Mouse (Mus musculus): ENCODE results near the gene Clybl. TPM values are rescaled to one million over a fixed set of nuclear protein-coding genes. Genes with fewer than 3 reads are reported as not detected.
A peak's percentile ranks its signal among the peaks of the same experiment; 100 is the strongest.

Clybl gene
- polyA plus RNA-seq, 1 experiment from 2014 or later, result 27.9 TPM

DNA sequence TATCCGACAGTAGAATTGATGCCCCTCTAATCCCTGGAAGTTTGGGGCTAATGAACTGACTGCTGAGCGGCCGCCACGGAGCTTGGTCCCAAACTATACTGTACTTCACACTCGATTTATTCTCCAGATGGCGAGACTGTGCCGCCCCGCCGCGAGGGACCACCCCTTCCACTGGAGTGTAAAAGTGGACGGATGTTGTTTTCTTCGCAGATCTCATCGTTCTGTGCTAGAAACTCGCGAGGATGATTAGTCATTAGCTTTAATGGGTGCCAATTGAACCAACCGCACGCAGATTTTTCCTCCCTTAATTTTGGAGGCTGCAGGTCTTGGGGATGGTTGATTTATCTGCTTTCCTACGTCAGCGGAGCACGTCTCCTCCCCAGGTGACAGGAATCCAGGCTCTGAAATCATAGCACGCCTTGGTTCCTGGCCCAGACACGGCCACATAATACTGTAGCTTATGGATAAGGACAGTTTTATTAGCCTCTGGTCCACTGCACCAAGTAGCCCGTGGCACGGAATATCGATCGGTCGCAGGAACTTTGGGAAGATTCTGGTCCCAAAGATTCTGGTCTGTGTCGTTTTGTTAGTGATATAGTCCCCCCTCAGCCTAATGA lies 185.9 kb downstream of the Clybl start:
- no peak overlapping the region for H3K4me3 ChIP-seq (ENCODE audit: low read depth, low read length)
- H3K4me1 ChIP-seq (ENCODE audit: control insufficient read depth, insufficient read depth, low read length), result peaks cover 10% of the 10 kb centered on the region
- DNase-seq (ENCODE audit: low spot score), result no peak
- no peak overlapping the region for H3K27ac ChIP-seq (replicated peaks; ENCODE audit: low read depth, low read length)
- no peak overlapping the region for H3K4me2 ChIP-seq (ENCODE audit: low read depth, severe bottlenecking)
- ATAC-seq (ENCODE audit: insufficient number of reproducible peaks, low FRiP score, low TSS enrichment, low read depth), result no peak
- H3K27me3 ChIP-seq (ENCODE audit: control insufficient read depth, insufficient read depth, low read length), result no peaks in the 10 kb centered on the region; the same call in 1 of the 2 replicates
- no peak overlapping the region for H3K9ac ChIP-seq (ENCODE audit: low read length)
- H3K9me3 ChIP-seq (ENCODE audit: control insufficient read depth, low read length), result no peaks in the 10 kb centered on the region
- no peaks in the 10 kb centered on the region for H3K36me3 ChIP-seq (ENCODE audit: control insufficient read depth, insufficient read depth, low read length)
- WGBS, result 70% methylated on average over 28 of the region's 28 CpGs

DNA sequence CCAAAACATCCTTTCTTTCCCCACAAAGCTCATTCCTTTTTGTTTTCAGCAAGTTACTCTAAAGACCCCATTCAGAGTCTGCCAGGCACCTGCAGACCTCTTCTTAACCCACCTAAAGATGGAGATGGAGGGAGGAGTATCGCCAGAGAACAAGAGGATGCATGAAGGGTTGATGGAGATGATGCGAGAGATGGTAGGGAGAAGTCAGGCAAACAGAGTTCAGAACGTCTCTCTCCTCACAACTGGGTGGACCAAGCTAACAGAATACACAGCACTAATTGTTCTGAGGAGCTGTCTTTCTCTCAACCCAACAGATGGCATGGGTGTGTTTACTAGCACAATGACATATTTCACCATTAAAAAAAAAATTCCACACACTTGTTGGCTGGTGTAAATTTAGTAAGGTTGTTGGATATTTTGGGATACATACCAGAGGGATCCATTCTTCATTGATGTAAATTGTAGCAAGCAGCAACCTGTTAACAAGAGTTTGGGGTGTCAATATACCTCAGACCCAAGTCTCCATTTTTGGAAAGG lies 186.4 kb downstream of the Clybl start:
- H3K36me3 ChIP-seq (ENCODE audit: control insufficient read depth, insufficient read depth, low read length), result no peaks in the 10 kb centered on the region
- no peak overlapping the region for H3K9ac ChIP-seq (ENCODE audit: low read length)
- no peaks in the 10 kb centered on the region for H3K27me3 ChIP-seq (ENCODE audit: control insufficient read depth, insufficient read depth, low read length)
- H3K27ac ChIP-seq (replicated peaks; ENCODE audit: low read depth, low read length), result no peak overlapping the region
- WGBS, result 89% methylated on average over 3 of the region's 3 CpGs
- H3K4me1 ChIP-seq (ENCODE audit: control insufficient read depth, insufficient read depth, low read length), result peaks cover 10% of the 10 kb centered on the region
- no peak overlapping the region for H3K4me2 ChIP-seq (ENCODE audit: low read depth, severe bottlenecking)
- ATAC-seq (ENCODE audit: insufficient number of reproducible peaks, low FRiP score, low TSS enrichment, low read depth) (no peak), DNase-seq (ENCODE audit: low spot score) (no peak)
- H3K4me3 ChIP-seq (ENCODE audit: low read depth, low read length), result no peak overlapping the region
- no peaks in the 10 kb centered on the region for H3K9me3 ChIP-seq (ENCODE audit: control insufficient read depth, low read length)

DNA sequence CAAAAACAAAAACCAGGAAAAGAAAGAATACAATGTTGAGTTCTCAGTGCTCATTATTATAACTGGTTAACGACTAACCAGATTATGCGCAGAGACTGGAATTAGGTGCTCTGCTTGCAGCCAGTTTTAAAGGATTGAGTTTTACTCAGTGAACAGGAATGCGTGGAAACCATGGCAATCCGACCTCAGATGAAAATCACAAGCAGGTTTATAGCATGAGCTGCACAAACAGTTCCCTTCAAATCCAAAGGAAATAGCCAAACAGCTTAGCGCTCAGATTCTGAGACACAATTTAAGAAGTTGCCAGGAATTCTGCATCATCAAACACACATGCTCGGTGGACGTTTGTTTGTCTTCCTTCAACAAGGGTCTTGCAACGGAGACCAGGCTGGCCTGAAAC lies 187.0 kb downstream of the Clybl start:
- Histone ChIP-seq H3K9me3 (ENCODE audit: control insufficient read depth, low read length) (no peaks in the 10 kb centered on the region), H3K27me3 (ENCODE audit: control insufficient read depth, insufficient read depth, low read length) (no peaks in the 10 kb centered on the region), H3K4me2 (ENCODE audit: low read depth, severe bottlenecking) (no peak overlapping the region), H3K9ac (ENCODE audit: low read length) (no peak overlapping the region), H3K36me3 (ENCODE audit: control insufficient read depth, insufficient read depth, low read length) (no peaks in the 10 kb centered on the region), H3K4me3 (ENCODE audit: low read depth, low read length) (no peak overlapping the region), H3K27ac (replicated peaks; ENCODE audit: low read depth, low read length) (no peak overlapping the region), H3K4me1 (ENCODE audit: control insufficient read depth, insufficient read depth, low read length) (peaks cover 10% of the 10 kb centered on the region)
- ATAC-seq (ENCODE audit: insufficient number of reproducible peaks, low FRiP score, low TSS enrichment, low read depth) (no peak), DNase-seq (ENCODE audit: low spot score) (no peak)
- WGBS, result 70% methylated on average over 8 of the region's 8 CpGs

DNA sequence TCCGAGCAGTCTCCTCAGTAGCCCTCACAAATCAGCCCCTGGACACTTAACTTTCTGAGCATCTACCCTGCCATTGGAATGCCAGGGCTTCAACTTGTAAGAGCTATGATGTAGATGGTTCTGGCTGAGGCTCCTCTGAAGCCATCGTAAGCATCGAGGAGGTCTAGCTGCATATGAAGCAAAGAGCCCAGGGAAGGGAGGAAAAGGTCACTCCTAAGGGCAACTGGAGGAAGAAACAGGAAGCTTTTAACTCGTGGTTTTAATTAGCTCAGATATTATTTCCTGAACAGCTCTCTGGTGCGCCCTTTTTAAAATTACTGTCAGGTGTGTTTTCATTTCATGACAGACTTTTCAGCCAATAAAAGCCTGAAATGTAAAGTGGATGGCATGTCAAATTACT lies 190.5 kb downstream of the Clybl start:
- ATAC-seq (ENCODE audit: insufficient number of reproducible peaks, low FRiP score, low TSS enrichment, low read depth) (no peak), DNase-seq (ENCODE audit: low spot score) (peak; percentile 43)
- Histone ChIP-seq H3K36me3 (ENCODE audit: control insufficient read depth, insufficient read depth, low read length) (no peaks in the 10 kb centered on the region), H3K4me3 (ENCODE audit: low read depth, low read length) (no peak overlapping the region), H3K27me3 (ENCODE audit: control insufficient read depth, insufficient read depth, low read length) (no peaks in the 10 kb centered on the region), H3K4me2 (ENCODE audit: low read depth, severe bottlenecking) (no peak overlapping the region), H3K4me1 (ENCODE audit: control insufficient read depth, insufficient read depth, low read length) (peaks cover 14% of the 10 kb centered on the region), H3K9ac (ENCODE audit: low read length) (no peak overlapping the region), H3K9me3 (ENCODE audit: control insufficient read depth, low read length) (no peaks in the 10 kb centered on the region), H3K27ac (replicated peaks; ENCODE audit: low read depth, low read length) (no peak overlapping the region)
- WGBS, result 9% methylated on average over 5 of the region's 5 CpGs

DNA sequence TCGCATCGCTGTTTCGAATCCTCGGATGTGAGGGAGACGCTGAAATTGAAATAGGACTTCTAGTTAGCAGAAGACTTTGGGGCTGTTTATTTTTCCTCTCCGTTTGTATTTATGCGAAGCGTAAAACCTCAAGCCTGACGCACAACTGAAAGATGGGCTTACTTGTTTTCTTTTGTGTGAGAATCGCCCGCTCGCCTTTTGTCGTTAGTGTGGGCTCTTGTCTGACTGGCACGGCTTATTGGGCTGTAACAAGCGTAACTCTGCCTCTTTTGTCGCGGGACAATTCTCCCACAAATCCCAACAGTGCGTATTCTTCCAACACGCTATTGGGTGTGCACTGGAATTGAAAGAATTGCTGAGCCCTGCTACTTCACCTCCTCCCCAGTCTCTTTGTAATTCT lies 192.0 kb downstream of the Clybl start:
- H3K4me3 ChIP-seq (ENCODE audit: low read depth, low read length), result no peak overlapping the region
- peak; percentile 44 for DNase-seq (ENCODE audit: low spot score)
- H3K9ac ChIP-seq (ENCODE audit: low read length), result no peak overlapping the region
- H3K27me3 ChIP-seq (ENCODE audit: control insufficient read depth, insufficient read depth, low read length), result no peaks in the 10 kb centered on the region
- 36% methylated on average over 19 of the region's 19 CpGs for WGBS
- no peaks in the 10 kb centered on the region for H3K9me3 ChIP-seq (ENCODE audit: control insufficient read depth, low read length)
- peaks cover 11% of the 10 kb centered on the region for H3K4me1 ChIP-seq (ENCODE audit: control insufficient read depth, insufficient read depth, low read length)
- H3K36me3 ChIP-seq (ENCODE audit: control insufficient read depth, insufficient read depth, low read length), result no peaks in the 10 kb centered on the region
- no peak overlapping the region for H3K27ac ChIP-seq (replicated peaks; ENCODE audit: low read depth, low read length)
- H3K4me2 ChIP-seq (ENCODE audit: low read depth, severe bottlenecking), result peak overlapping the region; percentile 8; the same call in 1 of the 2 replicates
- no peak for ATAC-seq (ENCODE audit: insufficient number of reproducible peaks, low FRiP score, low TSS enrichment, low read depth)

DNA sequence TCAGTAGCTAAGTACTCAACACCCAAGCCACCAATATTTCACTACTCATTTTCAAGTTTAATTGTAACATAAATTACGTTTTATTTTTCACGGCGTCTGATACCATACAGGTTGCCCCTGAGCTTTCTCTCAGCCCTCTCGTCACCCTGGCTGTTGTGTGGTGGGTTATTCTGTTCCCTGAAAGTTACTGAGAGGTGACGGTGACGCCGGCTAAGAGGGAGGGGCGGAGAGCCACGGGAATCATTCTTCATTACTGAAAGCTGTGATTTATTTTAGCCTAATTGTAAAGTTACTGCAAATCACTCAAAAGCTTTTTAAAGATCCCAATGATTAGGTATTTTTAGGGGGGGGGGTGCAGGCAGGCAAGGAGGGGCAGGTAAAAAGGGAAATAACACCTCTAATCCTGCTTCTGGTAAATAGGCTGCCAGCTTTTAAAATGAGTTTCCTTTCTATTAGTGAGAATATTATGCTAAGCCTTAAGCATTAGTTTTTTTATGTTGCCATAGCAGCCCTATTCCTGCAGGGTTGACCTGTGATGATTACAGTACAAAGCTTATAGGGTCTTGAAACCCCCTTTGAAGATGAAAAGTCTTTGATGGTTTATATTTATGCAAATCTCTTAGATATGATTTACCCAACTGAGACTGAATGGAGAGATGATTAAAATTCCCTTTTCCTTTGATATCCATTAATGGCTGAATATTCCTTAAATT lies 192.9 kb downstream of the Clybl start:
- Histone ChIP-seq H3K27me3 (ENCODE audit: control insufficient read depth, insufficient read depth, low read length) (no peaks in the 10 kb centered on the region), H3K4me3 (ENCODE audit: low read depth, low read length) (no peak overlapping the region), H3K9me3 (ENCODE audit: control insufficient read depth, low read length) (no peaks in the 10 kb centered on the region), H3K4me2 (ENCODE audit: low read depth, severe bottlenecking) (no peak overlapping the region), H3K27ac (replicated peaks; ENCODE audit: low read depth, low read length) (no peak overlapping the region), H3K9ac (ENCODE audit: low read length) (no peak overlapping the region), H3K36me3 (ENCODE audit: control insufficient read depth, insufficient read depth, low read length) (no peaks in the 10 kb centered on the region), H3K4me1 (ENCODE audit: control insufficient read depth, insufficient read depth, low read length) (peaks cover 11% of the 10 kb centered on the region)
- WGBS, result 2% methylated on average over 9 of the region's 9 CpGs
- peak; percentile 68 for DNase-seq (ENCODE audit: low spot score)
- peak; percentile 59; the same call in 1 of the 2 replicates for ATAC-seq (ENCODE audit: insufficient number of reproducible peaks, low FRiP score, low TSS enrichment, low read depth)

DNA sequence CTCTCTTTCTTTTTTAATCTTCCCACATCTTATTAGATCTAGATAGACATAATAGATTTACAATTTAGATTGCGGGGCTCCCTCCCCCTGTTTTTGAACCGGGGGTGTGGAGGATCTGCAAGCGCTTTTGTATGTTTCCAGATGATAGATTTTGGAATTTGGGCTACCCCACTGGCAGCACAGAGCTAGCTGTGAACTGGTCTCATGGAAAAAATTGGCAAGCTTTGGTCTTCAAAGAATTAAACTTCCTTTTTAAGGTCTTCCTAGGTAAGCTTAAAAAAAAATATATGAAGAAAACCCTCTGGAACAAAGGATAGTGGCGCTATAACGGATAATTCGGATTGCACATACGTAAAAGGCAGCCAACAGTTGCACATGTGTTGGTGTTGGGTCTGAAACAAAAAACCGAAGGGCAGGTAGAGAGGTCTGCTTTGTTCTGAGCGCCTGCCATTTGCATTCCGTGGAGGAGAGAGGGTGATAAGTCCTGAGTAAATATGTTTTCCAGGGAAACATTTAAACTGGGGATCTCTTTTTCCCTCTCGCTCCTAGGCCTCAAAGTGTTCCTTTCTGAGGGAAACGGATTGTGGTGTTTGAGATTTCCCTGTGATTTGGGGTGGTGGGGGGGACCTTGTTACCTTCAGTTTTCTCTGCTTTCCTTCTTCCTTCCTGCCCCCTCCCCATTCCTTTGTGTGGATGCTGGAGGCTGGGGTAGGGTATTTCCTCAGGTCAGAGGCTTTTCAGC lies 193.7 kb downstream of the Clybl start:
- H3K9ac ChIP-seq (ENCODE audit: low read length), result no peak overlapping the region
- ATAC-seq (ENCODE audit: insufficient number of reproducible peaks, low FRiP score, low TSS enrichment, low read depth), result no peak

DNA sequence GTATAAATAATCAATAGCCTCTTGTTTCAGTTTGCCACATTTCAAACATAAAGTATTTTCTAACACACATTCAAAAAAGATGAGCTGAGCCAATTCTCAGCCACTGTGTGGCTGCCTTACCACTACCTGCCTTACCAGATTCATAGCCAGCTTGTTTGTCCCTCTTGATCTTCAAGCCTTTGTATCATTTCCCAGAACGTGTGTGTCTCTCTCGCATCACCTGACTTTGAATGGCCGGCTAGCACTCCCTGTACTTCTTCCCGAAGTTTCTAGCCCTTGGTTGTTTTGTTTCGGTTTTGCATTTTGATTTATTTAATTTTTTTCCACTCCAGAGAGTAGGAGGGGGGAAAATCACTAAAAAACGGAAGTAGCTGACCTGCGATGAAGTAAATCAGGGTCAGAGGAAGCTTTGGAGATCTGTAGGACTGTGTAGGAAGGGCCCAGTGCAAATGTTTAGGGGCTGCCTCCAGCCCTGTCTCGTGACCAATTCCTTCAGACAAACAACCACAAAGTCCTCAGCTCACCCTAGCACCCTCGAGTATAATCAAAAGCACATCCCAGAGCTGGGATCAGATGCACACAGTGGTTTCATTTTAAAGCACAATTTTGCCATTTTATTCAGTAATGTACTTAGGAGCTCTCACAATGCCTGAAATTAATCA lies 195.1 kb downstream of the Clybl start:
- H3K9ac ChIP-seq (ENCODE audit: low read length), result no peak overlapping the region
- no peak overlapping the region for H3K27ac ChIP-seq (replicated peaks; ENCODE audit: low read depth, low read length)
- 53% methylated on average over 9 of the region's 9 CpGs for WGBS
- no peaks in the 10 kb centered on the region for H3K9me3 ChIP-seq (ENCODE audit: control insufficient read depth, low read length)
- DNase-seq (ENCODE audit: low spot score) (no peak), ATAC-seq (ENCODE audit: insufficient number of reproducible peaks, low FRiP score, low TSS enrichment, low read depth) (no peak)
- peaks cover 9% of the 10 kb centered on the region for H3K4me1 ChIP-seq (ENCODE audit: control insufficient read depth, insufficient read depth, low read length)
- no peaks in the 10 kb centered on the region for H3K36me3 ChIP-seq (ENCODE audit: control insufficient read depth, insufficient read depth, low read length)
- H3K27me3 ChIP-seq (ENCODE audit: control insufficient read depth, insufficient read depth, low read length), result no peaks in the 10 kb centered on the region
- no peak overlapping the region for H3K4me3 ChIP-seq (ENCODE audit: low read depth, low read length)
- H3K4me2 ChIP-seq (ENCODE audit: low read depth, severe bottlenecking), result no peak overlapping the region

More for the DNA sequence above, 193.7 kb downstream of the Clybl start:
- 43% methylated on average over 12 of the region's 12 CpGs for WGBS
- Histone ChIP-seq H3K27ac (replicated peaks; ENCODE audit: low read depth, low read length) (0 out of 2 replicates have a peak overlapping the region, but pooled peaks have one; percentile 16), H3K4me3 (ENCODE audit: low read depth, low read length) (no peak overlapping the region), H3K4me2 (ENCODE audit: low read depth, severe bottlenecking) (no peak overlapping the region), H3K9me3 (ENCODE audit: control insufficient read depth, low read length) (no peaks in the 10 kb centered on the region), H3K27me3 (ENCODE audit: control insufficient read depth, insufficient read depth, low read length) (no peaks in the 10 kb centered on the region), H3K4me1 (ENCODE audit: control insufficient read depth, insufficient read depth, low read length) (peaks cover 11% of the 10 kb centered on the region), H3K36me3 (ENCODE audit: control insufficient read depth, insufficient read depth, low read length) (no peaks in the 10 kb centered on the region)
- peak; percentile 40 for DNase-seq (ENCODE audit: low spot score)

Data from limb, embryonic 11.5 days (tissue).